Mouse (Mus musculus): ENCODE results near the gene Cdk2.

Gene Cdk2

DNA sequence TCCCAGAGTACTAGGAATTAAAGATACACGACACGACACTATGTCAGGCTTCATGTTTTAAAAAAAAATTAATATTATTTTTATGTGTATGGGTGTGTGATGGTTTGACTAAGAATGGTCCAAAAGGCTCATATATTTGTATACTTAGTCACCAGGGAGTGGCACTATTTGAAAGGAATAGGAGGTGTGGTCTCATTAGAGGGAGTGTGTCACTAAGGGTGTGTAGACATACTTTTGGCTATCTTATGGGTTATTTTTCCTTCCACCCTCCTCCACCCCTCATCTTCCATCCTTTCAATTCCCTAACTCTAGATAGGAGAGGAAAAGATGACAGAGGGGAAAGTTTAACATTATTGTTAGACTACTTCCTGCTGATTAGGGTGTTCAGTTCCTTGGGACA is 39.0 kb downstream of the Cdk2 start:
- no peak for TF ChIP-seq NANOG (IDR thresholded peaks at IDR 0.05; ENCODE audit: borderline replicate concordance, low read length)
- no peak for TF ChIP-seq CTCF (conservative IDR thresholded peaks at IDR 0.05; ENCODE audit: low read length)
- TF ChIP-seq POU5F1 (IDR thresholded peaks at IDR 0.05; ENCODE audit: borderline replicate concordance, low read length): no peak
- no peak overlapping the region for H3K4me3 ChIP-seq (replicated peaks; ENCODE audit: low read length)
- peaks cover 25% of the 10 kb centered on the region for H3K27me3 ChIP-seq (ENCODE audit: insufficient read depth, low read length)
- no peaks in the 10 kb centered on the region for H3K9me3 ChIP-seq (ENCODE audit: low read length)
- H3K36me3 ChIP-seq (ENCODE audit: insufficient read depth, low read length): no peaks in the 10 kb centered on the region
- H3K4me1 ChIP-seq (replicated peaks; ENCODE audit: low read depth, low read length): peaks cover 11% of the 10 kb centered on the region

DNA sequence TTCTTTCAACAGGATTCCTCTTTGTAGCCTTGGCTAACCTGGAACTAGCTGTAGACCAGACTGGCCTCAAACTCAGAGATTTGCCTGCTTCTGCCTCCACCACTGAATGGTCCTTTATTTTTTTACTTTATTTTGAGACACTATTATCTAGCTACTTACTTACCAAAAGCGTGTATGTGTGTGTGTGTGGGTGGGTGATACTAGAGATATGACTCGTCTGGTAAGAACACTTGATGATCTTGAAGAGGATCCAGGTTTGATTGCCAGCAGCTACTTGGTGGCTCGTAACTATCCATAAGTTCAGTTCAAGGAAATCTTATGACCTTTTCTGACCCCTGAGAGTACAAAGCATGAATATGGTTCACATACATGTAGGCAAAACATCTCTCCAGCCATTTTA is 39.5 kb downstream of the Cdk2 start:
- no peaks in the 10 kb centered on the region for H3K36me3 ChIP-seq (ENCODE audit: insufficient read depth, low read length)
- H3K4me3 ChIP-seq (replicated peaks; ENCODE audit: low read length): no peak overlapping the region
- peaks cover 20% of the 10 kb centered on the region; the same call in 1 of the 2 replicates for H3K27me3 ChIP-seq (ENCODE audit: insufficient read depth, low read length)
- TF ChIP-seq NANOG (IDR thresholded peaks at IDR 0.05; ENCODE audit: borderline replicate concordance, low read length): no peak
- TF ChIP-seq POU5F1 (IDR thresholded peaks at IDR 0.05; ENCODE audit: borderline replicate concordance, low read length): no peak
- TF ChIP-seq CTCF (conservative IDR thresholded peaks at IDR 0.05; ENCODE audit: low read length): no peak
- peaks cover 11% of the 10 kb centered on the region for H3K4me1 ChIP-seq (replicated peaks; ENCODE audit: low read depth, low read length)
- H3K9me3 ChIP-seq (ENCODE audit: low read length): no peaks in the 10 kb centered on the region

DNA sequence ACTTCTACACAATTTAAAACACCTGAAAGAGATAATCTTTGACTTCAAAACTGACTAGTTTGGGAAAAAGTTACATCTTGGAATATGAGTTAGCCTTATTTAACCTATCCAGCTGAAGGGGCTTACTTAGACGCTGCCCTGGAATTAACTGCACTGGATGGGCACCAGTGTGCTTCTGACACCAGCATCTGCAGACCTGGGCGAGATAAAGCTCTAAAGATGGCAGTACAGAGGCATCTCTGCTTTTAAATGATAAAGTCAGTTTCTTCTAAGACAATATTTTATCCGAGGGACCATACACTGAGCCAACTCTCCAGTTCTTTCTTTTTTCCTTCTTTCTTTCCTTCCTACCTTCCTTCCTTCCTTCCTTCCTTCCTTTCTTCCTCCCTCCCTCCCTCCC is 40.0 kb downstream of the Cdk2 start:
- Histone ChIP-seq H3K27me3 (ENCODE audit: insufficient read depth, low read length) (peaks cover 17% of the 10 kb centered on the region; the same call in 1 of the 2 replicates), H3K4me1 (replicated peaks; ENCODE audit: low read depth, low read length) (peaks cover 11% of the 10 kb centered on the region), H3K36me3 (ENCODE audit: insufficient read depth, low read length) (no peaks in the 10 kb centered on the region), H3K4me3 (replicated peaks; ENCODE audit: low read length) (no peak overlapping the region), H3K9me3 (ENCODE audit: low read length) (no peaks in the 10 kb centered on the region)
- no peak for TF ChIP-seq CTCF (conservative IDR thresholded peaks at IDR 0.05; ENCODE audit: low read length)
- TF ChIP-seq POU5F1 (IDR thresholded peaks at IDR 0.05; ENCODE audit: borderline replicate concordance, low read length): no peak
- no peak for TF ChIP-seq NANOG (IDR thresholded peaks at IDR 0.05; ENCODE audit: borderline replicate concordance, low read length)

DNA sequence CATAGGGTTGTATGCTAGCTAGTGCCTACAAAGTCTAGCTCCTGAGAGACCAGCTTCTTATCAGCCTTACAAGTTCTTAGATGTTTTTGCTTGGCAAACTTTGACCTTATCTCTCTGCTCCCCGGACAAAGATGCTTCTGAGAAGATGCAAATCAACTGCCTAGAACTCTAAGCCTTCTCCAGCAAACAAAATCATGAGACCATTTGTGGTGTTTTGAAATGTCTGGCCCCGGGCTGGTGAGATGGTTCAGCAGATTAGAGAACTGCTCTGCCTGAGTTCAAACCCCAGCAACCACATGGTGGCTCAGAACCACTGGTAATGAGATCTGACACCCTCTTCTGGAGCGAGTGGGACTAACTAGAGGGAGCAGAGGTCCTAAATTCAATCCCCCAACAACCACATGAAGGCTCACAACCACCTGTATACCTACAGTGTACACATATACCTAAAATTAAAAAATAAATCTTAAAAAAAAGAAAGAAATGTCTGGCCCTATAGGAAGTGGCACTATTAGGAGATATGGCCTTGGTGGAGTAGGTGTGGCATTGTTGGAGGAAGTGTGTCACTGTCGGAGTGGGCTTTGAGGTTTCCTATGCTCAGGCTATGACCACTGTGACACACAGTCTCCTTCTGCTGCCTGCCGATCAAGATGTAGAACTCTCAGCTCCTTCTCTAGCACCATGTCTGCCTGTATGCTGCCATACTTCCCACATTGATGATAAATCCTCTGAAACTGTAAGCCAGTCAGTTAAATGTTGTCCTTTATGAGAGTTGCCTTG is 41.2 kb downstream of the Cdk2 start:
- Histone ChIP-seq H3K4me1 (replicated peaks; ENCODE audit: low read depth, low read length) (peaks cover 11% of the 10 kb centered on the region), H3K27me3 (ENCODE audit: insufficient read depth, low read length) (peaks cover 17% of the 10 kb centered on the region; the same call in 1 of the 2 replicates), H3K9me3 (ENCODE audit: low read length) (no peaks in the 10 kb centered on the region), H3K4me3 (replicated peaks; ENCODE audit: low read length) (no peak overlapping the region), H3K36me3 (ENCODE audit: insufficient read depth, low read length) (no peaks in the 10 kb centered on the region)
- TF ChIP-seq NANOG (IDR thresholded peaks at IDR 0.05; ENCODE audit: borderline replicate concordance, low read length) (no peak), POU5F1 (IDR thresholded peaks at IDR 0.05; ENCODE audit: borderline replicate concordance, low read length) (no peak), CTCF (conservative IDR thresholded peaks at IDR 0.05; ENCODE audit: low read length) (no peak)

DNA sequence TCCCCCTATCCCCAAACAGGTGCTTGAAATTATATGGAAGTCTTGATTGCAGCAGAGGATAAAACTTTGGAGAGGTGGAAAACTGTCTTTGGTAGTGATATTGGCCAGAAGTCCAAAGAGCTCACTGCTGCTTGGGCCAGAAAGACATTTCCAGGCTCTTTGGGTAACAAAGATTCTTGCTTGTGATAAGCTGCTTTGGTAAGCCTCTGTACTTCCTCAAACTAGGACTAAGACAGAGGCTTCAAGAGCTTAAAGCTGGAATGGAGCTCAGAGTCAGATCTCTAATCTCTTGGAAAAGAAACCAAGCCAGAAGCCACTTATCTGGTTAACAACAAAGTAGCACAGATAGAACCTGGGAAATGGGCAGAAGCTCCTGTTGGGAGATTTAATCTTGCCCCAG is 42.4 kb downstream of the Cdk2 start:
- TF ChIP-seq POU5F1 (IDR thresholded peaks at IDR 0.05; ENCODE audit: borderline replicate concordance, low read length) (no peak), CTCF (conservative IDR thresholded peaks at IDR 0.05; ENCODE audit: low read length) (no peak), NANOG (IDR thresholded peaks at IDR 0.05; ENCODE audit: borderline replicate concordance, low read length) (no peak)
- Histone ChIP-seq H3K27me3 (ENCODE audit: insufficient read depth, low read length) (peaks cover 12% of the 10 kb centered on the region; the same call in 1 of the 2 replicates), H3K36me3 (ENCODE audit: insufficient read depth, low read length) (no peaks in the 10 kb centered on the region), H3K4me3 (replicated peaks; ENCODE audit: low read length) (no peak overlapping the region), H3K4me1 (replicated peaks; ENCODE audit: low read depth, low read length) (peaks cover 15% of the 10 kb centered on the region; the same call in 1 of the 2 replicates), H3K9me3 (ENCODE audit: low read length) (no peaks in the 10 kb centered on the region)

DNA sequence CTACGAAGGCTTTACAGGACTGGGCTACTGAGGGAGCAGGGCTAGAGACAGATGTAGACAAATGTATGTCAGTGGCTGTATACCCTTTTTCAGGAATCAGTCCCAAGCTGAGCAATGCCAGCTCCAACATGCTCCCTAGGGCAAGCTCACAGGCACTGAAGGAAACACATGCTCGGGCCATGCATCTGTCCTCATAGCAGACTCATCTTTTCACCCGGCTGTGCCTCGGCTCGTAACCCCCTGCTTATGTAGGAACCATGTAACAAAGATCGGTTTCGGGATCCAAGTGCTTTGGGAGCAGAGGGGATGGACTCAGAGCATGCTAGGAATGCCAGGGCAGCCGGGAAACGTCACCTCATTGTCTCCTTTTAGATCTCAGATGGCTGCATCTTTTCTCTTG is 45.3 kb downstream of the Cdk2 start:
- no peaks in the 10 kb centered on the region for H3K36me3 ChIP-seq (ENCODE audit: insufficient read depth, low read length)
- H3K4me1 ChIP-seq (replicated peaks; ENCODE audit: low read depth, low read length): peaks cover 34% of the 10 kb centered on the region
- no peak for TF ChIP-seq NANOG (IDR thresholded peaks at IDR 0.05; ENCODE audit: borderline replicate concordance, low read length)
- TF ChIP-seq POU5F1 (IDR thresholded peaks at IDR 0.05; ENCODE audit: borderline replicate concordance, low read length): no peak
- TF ChIP-seq CTCF (conservative IDR thresholded peaks at IDR 0.05; ENCODE audit: low read length): no peak
- no peaks in the 10 kb centered on the region for H3K27me3 ChIP-seq (ENCODE audit: insufficient read depth, low read length)
- no peaks in the 10 kb centered on the region for H3K9me3 ChIP-seq (ENCODE audit: low read length)
- no peak overlapping the region for H3K4me3 ChIP-seq (replicated peaks; ENCODE audit: low read length)

DNA sequence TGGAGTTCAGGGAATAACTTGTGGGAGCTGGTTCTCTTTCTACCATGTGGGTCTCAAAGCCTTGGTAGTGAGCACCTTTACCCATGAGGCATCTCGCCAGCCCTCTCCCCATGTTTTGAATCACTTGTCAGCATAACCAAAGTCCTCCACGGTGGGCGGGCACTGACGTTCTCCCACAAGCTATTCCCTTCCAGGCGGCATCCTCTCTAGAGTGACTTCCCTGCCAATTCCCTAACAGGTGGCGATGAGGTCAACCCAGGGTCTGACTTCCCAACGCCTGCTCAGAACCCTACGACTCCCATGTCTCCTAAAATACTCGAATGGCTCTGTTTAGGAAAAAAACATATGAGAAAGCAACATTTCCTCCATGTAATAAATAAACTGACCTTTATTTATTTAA is 47.0 kb downstream of the Cdk2 start:
- Histone ChIP-seq H3K9me3 (ENCODE audit: low read length) (no peaks in the 10 kb centered on the region), H3K36me3 (ENCODE audit: insufficient read depth, low read length) (no peaks in the 10 kb centered on the region), H3K27me3 (ENCODE audit: insufficient read depth, low read length) (no peaks in the 10 kb centered on the region; the same call in 1 of the 2 replicates), H3K4me1 (replicated peaks; ENCODE audit: low read depth, low read length) (peaks cover 34% of the 10 kb centered on the region), H3K4me3 (replicated peaks; ENCODE audit: low read length) (no peak overlapping the region)
- TF ChIP-seq CTCF (conservative IDR thresholded peaks at IDR 0.05; ENCODE audit: low read length): no peak

DNA sequence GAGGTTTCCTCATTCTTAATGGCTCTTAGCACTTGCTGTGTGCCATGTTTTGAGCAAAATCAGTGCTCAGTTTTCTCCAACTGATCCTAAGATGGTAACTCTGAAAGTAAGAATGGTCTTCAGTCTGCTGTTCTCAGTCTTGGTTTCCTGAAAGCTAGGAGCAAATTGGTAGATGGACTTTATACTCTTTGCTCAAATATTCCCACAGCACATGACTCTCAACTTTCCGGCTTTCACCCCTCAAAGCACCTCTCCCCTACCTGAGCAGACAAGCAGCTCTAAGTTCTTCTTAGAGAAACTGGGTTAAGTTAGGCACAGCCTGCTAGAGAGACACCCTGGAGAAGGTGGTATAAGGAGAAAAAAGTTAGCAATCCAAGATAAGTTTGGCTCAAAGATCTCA is 48.1 kb downstream of the Cdk2 start:
- no peak for TF ChIP-seq POU5F1 (IDR thresholded peaks at IDR 0.05; ENCODE audit: borderline replicate concordance, low read length)
- TF ChIP-seq NANOG (IDR thresholded peaks at IDR 0.05; ENCODE audit: borderline replicate concordance, low read length): no peak
- no peak for TF ChIP-seq CTCF (conservative IDR thresholded peaks at IDR 0.05; ENCODE audit: low read length)
- Histone ChIP-seq H3K4me3 (replicated peaks; ENCODE audit: low read length) (no peak overlapping the region), H3K27me3 (ENCODE audit: insufficient read depth, low read length) (no peaks in the 10 kb centered on the region; the same call in 1 of the 2 replicates), H3K36me3 (ENCODE audit: insufficient read depth, low read length) (no peaks in the 10 kb centered on the region), H3K9me3 (ENCODE audit: low read length) (no peaks in the 10 kb centered on the region), H3K4me1 (replicated peaks; ENCODE audit: low read depth, low read length) (peaks cover 34% of the 10 kb centered on the region)

DNA sequence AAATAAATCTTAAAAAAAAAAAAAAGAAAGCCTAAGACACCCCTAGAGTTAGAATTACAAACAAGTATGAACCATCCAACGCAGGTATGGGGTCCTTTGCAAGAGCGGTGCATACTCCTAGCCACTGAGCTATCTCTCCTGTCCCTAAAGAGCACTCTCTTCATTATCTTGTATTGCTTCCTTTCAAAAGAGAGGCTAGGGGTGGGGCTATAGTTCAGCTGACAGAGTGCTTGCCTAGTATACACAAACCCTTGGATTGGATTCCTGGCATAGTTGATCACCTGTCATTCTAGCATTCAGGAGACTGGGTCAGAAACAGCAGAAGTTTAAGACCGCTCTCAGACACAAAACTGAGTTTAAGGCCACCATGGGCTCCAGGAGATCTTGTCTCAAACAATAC is 49.6 kb downstream of the Cdk2 start:
- Histone ChIP-seq H3K4me3 (replicated peaks; ENCODE audit: low read length) (no peak overlapping the region), H3K9me3 (ENCODE audit: low read length) (no peaks in the 10 kb centered on the region), H3K36me3 (ENCODE audit: insufficient read depth, low read length) (no peaks in the 10 kb centered on the region), H3K27me3 (ENCODE audit: insufficient read depth, low read length) (no peaks in the 10 kb centered on the region; the same call in 1 of the 2 replicates), H3K4me1 (replicated peaks; ENCODE audit: low read depth, low read length) (peaks cover 37% of the 10 kb centered on the region)
- TF ChIP-seq CTCF (conservative IDR thresholded peaks at IDR 0.05; ENCODE audit: low read length) (no peak), NANOG (IDR thresholded peaks at IDR 0.05; ENCODE audit: borderline replicate concordance, low read length) (no peak), POU5F1 (IDR thresholded peaks at IDR 0.05; ENCODE audit: borderline replicate concordance, low read length) (no peak)
